Mouse (Mus musculus): ENCODE measurements at regions not wholly inside any gene's neighbourhood (a gene's known extent, or its start where the extent isn't known, plus 50 kb on each side); places are given as distances from the start of the nearest gene placed in this dataset.
"Not testable (repeated sequence)": the region's sequence is repeated elsewhere in the genome, so short reads cannot be mapped to it uniquely, and the experiment has no call there.

GRCm38 (mm10) chr7:83432843-83433242, 151.9 kb upstream of the Tmc3 start:
- no peak for DNase-seq

- no peak for DNase-seq
These were observed 150.6 kb upstream of the Tmc3 start for GRCm38 (mm10) chr7:83433959-83434715.

DNA sequence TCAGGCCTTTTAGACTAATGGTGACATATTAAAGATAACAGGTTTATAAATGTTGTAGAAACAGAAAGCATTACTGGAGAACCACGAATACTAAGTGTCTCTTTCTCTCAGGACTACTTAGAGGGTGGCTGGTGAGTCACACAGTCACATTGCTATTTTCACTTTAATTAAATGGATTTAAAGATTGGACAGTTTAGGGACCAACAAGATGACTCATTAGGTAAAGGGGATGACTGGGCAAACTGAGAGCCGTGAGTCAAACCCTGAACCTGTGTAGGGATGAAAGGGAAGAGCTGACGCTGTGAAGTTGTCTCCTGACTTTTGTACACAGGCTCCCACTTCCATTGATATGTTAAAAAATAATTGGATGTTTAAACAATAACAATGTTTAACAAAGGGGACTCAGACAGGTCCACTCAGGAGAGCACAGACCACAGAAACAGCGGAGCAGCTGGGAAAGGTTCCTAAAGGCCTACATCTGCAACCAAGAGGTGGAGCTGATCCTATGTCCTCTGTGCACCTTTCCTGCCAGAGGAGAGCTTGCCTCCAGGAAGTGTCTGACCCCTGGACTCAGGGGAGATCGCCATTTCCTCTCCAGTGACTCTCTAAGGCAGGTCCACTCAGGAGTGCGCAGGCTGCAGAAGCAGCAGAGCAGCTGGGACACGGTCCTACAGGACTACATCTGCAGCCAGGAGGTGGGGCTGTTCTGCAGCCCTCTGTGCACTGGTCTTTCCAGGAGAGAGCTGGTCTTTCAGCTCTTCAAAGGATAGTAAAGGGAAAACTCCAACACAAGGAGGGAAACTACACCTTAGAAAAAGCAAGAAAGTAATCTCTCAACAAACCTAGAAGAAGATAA, 146.0 kb upstream of the Tmc3 start:
- DNase-seq = no peak

DNA sequence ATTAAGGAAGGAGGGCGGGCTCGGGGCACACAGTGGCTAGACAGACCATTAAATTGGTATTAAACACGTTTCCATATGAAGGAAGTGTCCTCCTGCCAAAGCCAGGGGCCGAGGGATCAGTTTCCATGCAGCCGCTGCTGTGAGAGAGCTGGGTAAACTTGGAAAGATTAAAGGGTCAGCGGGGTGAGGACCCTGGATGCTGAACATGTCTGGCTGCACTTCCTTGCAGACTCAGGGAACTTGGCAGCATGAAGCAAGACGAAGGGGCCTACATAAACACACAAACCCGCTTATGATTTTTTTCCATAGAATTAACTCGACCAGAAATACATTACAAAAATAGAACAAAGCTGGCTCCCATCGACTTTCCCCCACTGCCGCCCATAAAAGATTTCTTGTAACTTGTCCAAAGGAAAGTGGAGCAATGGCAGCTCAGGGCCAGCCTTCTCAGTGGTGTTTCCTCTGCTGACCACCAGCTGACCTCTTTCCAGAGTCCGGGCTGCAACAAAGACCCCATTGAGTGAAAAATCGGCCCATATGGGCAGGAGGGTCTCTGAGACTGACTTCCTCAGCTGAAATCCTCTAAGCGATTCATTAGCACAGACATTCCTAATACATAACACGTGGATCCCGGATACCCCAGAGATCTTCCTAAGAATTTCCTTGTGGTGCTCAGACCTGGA, 141.0 kb upstream of the Tmc3 start:
- no peak for DNase-seq

- DNase-seq = no peak
These were observed 140.5 kb upstream of the Tmc3 start for GRCm38 (mm10) chr7:83444279-83444615.

- no peak for DNase-seq
These were observed 139.4 kb upstream of the Tmc3 start for GRCm38 (mm10) chr7:83445181-83445926.

GRCm38 (mm10) chr7:83450346-83450745, 134.4 kb upstream of the Tmc3 start:
- no peak for DNase-seq

DNA sequence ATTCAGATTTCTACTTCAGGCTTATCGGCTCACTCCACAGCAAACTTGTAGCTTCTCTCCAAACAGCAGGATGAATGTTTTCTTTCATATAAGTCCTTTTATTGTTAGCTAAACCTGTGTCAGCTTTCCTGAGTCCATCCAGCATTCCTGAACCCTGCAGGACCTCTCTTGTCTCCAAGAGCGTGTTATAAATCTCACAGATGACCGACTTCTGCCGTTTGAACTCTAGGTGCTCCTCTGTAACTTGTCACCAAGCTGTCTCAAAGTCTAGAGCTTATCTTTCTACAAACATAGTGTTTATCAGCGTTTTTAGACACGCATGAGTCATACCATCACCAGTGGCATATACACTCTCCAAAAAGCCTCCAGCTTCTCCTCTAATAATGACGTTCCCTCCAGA, 132.4 kb upstream of the Tmc3 start:
- DNase-seq = no peak

- no peak for DNase-seq
These were observed 125.2 kb upstream of the Tmc3 start for GRCm38 (mm10) chr7:83459520-83459919.

DNA sequence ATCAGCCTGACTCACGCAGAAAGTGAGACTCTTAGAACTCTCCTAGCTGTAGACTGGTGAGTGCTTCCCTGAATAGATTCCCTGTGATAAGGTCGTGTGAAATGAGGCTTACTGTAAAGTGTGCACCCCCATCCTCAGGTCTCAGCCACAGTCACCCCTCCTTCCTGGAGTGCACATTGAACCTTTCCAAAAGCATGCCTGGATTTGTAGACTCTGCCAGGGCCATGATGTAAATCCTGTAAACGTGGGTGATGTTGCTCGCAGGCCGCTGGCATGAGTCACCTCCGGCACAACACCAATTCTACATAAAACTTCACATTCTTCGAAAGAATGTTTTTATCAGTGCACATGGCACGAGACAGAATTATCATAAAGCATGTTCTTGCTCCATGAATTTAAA, 117.7 kb upstream of the Tmc3 start:
- no peak for DNase-seq

- not testable (repeated sequence) for DNase-seq
These were observed 114.9 kb upstream of the Tmc3 start for GRCm38 (mm10) chr7:83469856-83470255.

DNA sequence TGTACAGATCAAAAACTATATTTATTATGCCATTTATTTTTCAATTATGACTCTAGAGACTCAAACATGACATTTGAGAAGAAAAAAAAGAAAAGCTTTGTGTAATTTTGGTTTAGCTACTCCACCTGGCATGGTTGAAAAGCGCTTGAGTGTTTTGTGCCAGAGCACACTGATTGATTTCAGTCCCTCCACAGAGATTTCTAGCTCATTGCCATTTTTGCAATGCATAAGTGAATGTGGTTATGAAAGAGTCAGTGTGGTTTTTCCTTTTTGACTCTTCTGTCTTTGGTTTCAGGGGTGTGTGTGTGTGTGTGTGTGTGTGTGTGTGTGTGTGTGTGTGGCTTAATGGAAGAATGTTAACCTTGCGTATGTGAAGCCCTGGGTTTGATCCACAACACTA, 113.6 kb upstream of the Tmc3 start:
- DNase-seq = no peak

GRCm38 (mm10) chr7:83474471-83474870, 110.3 kb upstream of the Tmc3 start:
- DNase-seq = no peak

DNA sequence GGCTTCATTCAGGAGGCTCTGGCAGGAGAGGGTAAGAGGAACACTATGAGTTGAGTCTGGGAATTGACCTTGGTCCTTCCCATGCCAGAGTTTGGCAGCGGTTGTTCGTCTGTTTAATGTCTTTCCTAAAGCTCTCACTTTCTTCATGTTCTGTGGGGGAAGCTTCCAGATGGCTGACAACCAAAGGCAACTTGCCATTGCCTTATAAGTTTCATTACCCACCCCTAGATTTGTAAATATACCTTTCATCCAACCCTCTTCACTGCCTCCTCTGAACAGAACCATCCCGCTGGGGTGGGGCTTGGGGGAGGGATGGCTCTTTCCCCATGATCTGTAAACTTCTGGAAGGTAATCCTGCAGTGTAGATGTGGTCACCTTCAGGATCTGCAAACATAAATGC, 109.7 kb upstream of the Tmc3 start:
- DNase-seq = no peak

GRCm38 (mm10) chr7:83475438-83476160, 109.1 kb upstream of the Tmc3 start:
- DNase-seq = no peak

GRCm38 (mm10) chr7:83476161-83476495, 108.6 kb upstream of the Tmc3 start:
- no peak for DNase-seq

DNA sequence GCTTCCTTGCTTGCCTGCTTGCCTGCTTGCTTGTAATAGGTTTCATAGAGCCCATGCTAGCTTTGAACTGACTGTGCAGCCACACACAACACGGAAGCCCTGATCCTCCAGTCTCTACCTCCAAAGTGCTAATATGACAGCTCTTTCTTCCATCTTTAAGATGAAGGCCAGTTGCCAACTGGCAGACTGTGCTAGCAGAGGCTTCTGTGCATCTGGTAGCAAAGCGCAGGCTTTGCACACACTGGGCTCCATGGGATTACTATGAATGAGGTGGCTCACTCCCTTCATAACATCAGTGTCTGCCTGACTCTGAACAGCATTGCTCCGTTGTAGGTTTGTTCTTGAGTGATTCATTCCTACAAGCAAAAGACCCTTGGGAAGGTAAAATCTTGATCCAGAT, 107.9 kb upstream of the Tmc3 start:
- no peak for DNase-seq

DNA sequence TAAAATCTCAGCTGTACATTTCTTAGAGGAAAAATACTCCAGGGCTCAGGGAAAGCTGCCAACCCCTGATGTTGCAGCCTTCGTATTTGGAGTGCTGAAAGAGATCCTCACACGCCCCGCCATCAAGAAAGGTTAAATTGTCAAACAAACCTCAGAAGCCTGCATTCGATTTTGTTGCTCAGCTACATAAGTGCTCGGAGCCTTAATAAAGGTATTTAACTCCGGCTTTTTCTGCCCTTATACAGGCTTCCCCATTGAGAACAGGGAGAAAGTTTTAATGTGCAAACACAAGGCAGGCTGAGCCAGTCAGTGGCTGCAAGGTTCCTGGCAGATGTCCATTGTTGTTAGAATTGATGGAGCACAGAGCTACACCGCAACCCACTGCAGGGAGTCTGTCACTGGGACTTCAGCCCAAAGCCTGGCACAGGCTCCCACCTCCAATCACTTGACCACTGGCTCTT, 107.0 kb upstream of the Tmc3 start:
- no peak for DNase-seq

DNA sequence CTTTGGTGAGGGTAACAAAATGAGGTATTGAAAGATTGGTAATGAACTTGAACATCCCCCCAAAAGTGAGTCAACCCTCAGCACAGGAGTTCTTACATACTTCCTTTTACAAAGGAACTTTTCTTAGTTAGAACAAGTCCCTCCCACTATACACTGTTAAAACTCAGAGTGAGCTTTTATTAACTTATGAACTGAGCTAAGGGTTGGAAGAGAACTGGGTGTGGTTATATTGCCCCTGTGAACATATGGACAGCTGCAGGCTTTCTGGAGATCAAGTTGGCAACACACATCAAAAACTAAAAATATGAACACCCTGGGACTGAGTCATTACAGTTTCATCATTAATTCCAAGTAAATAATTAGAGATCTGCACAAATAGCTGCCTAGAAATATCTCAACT, 103.1 kb upstream of the Tmc3 start:
- DNase-seq = no peak

DNA sequence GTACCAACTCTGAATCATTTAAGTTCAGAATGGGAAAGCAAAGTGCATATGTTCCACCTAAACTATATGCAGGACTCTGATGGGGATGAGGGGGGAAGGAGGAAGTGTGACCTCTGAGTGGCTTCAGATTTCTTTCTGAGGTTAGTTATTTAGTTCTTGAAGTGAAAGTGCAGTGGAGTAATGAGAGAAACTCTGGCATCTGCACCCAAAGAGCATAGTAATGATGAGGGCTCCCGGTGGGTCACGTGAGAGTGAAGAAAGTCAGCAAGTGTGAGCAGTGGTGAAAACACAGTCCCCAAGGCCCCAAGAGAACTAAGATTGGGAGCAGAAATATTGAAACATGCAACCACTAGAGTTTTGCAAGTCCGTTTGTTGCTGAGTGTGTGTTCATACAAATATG, 102.5 kb upstream of the Tmc3 start:
- no peak for DNase-seq

DNA sequence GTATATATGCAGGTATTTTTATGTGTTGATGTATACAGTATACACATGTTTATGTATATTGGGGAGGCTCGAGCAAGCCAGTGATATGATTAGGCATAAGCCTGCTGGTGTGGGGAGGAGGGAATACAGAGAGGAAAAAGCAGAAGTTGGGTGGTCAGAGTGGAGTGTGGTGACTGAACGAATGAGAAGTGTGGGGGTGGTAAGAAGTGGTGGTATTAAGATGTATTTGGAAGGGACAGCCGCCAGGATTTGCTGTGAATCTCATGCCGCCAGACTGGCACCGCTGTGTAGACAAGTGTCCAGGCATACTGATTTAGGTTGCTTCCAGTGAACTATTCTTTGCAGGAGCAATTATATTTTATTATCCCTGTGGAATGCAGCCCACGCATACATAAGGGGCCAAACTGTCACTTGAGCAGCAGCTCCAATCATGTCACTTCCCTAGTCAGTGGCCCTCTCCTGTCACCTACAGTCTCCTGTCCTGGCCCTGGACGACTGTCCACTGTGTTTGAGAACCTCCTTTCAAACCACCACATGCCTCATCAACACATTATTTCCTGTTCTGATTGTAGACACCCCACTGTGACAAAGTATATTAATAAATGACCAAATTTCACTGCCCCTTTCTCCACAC, 101.9 kb upstream of the Tmc3 start:
- no peak for DNase-seq

DNA sequence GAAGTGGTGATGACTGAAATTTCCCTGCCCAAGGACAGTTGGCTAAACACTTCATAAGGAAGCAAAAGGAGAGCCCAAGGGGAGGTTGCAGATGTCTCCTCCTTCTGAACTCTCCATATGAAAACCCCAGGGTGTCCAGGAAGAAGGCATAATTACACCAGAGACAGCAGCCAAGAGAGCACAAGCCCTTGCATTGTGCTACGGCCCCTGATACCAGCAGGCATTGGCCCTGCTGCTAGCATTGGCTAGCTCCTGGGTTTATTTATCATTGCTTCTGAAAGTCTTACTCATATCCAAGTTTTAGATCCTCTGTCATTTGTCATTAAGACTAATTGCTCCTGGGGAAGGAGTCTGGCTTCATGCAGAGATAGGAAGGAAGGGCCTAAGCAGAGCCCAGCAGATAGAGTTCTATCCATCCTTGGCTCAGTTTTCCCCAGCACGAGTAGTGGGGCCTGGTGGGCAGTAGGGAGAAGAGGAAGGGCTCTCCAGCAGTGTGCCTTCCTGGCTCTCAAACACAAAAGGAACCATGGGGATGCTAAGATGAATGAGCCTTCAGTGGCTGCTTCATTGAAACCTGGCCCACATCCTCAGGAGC, 98.5 kb upstream of the Tmc3 start:
- DNase-seq = no peak

All from thymus, postnatal 4 days (tissue).